Mouse (Mus musculus): Measurements from ENCODE around the gene Zfp942. TPM values are rescaled to one million over a fixed set of nuclear protein-coding genes. Genes with fewer than 3 reads are reported as not detected.
A peak's percentile ranks its signal among the peaks of the same experiment; 100 is the strongest.
"Not testable (repeated sequence)": the region's sequence is repeated elsewhere in the genome, so short reads cannot be mapped to it uniquely, and the experiment has no call there.

The Zfp942 gene
- polyA plus RNA-seq (2012; rRNA removed) = 5.2 and 5.7 TPM in 2 replicates

GRCm38 (mm10) chr17:21962107-21962907 lies at the start of gene Zfp942, which contains the start of gene Zfp943:
Gene Zfp942 (minus strand): TSS chr17:21962464.
Gene Zfp943 (plus strand): TSS chr17:21962552.
- H3K27me3 ChIP-seq (ENCODE audit: control insufficient read depth, insufficient read depth, low read length); H3K4me1 ChIP-seq (replicated peaks; ENCODE audit: control insufficient read depth, insufficient read depth, low read length); H3K36me3 ChIP-seq (ENCODE audit: control insufficient read depth, insufficient read depth, low read length): not testable (repeated sequence)
- H3K27ac ChIP-seq (ENCODE audit: control insufficient read depth, insufficient read depth, low read length) = peak within 1 kb of the TSS; percentile 26
- peak; percentile 70 for DNase-seq
- peak within 1 kb of the TSS; percentile 100 for H3K4me3 ChIP-seq (ENCODE audit: control insufficient read depth, insufficient read depth, low read length)
- WGBS = 1% methylated on average over 44 of the region's 55 CpGs
- TF ChIP-seq POLR2A (IDR thresholded peaks at IDR 0.05; ENCODE audit: control insufficient read depth, extremely low read depth, insufficient read depth, low read length, poor library complexity) = 0 out of 2 replicates have a peak, but pooled peaks have one; percentile 23

DNA sequence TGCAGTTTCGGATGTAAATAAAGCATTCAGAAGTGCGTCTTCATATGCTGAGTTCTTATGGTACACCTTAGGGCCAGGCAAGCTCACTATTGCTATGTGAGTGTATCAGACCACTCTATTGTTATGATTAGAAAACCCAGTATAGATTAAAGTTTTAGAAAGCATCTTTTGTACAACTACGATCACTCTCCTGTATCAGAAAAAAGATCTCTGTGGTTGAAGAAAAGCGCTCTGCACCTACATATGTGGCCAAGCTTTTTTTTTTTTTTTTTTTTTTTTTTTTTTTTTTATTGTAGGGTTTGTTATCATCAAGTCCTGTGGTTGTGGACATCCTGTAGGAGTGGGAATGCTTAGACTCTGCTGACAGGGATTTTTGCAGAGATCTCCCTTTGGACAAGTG lies 1.0 kb upstream of the Zfp942 start:
- TF ChIP-seq POLR2A (IDR thresholded peaks at IDR 0.05; ENCODE audit: control insufficient read depth, extremely low read depth, insufficient read depth, low read length, poor library complexity) (no peak), CTCF (IDR thresholded peaks at IDR 0.05; ENCODE audit: borderline replicate concordance, control insufficient read depth, extremely low read depth, insufficient read depth, low read length, poor library complexity) (no peak)
- WGBS = 11% methylated on average over 4 of the region's 4 CpGs
- Histone ChIP-seq H3K4me1 (replicated peaks; ENCODE audit: control insufficient read depth, insufficient read depth, low read length) (no peaks in the 10 kb centered on the region; the same call in 1 of the 2 replicates), H3K4me3 (ENCODE audit: control insufficient read depth, insufficient read depth, low read length) (no peak overlapping the region), H3K27me3 (ENCODE audit: control insufficient read depth, insufficient read depth, low read length) (no peaks in the 10 kb centered on the region), H3K27ac (ENCODE audit: control insufficient read depth, insufficient read depth, low read length) (no peak overlapping the region), H3K36me3 (ENCODE audit: control insufficient read depth, insufficient read depth, low read length) (no peaks in the 10 kb centered on the region)
- no peak for DNase-seq

GRCm38 (mm10) chr17:21909456-21910052 lies 52.7 kb downstream of the Zfp942 start, which contains the start of gene Zfp995:
Gene Zfp995 (minus strand): TSS chr17:21909926.
- peak within 1 kb of the TSS; percentile 13; the same call in 1 of the 2 replicates for H3K27ac ChIP-seq (ENCODE audit: control insufficient read depth, insufficient read depth, low read length)
- WGBS = 1% methylated on average over 24 of the region's 24 CpGs
- H3K4me3 ChIP-seq (ENCODE audit: control insufficient read depth, insufficient read depth, low read length) = peak within 1 kb of the TSS; percentile 99
- H3K36me3 ChIP-seq (ENCODE audit: control insufficient read depth, insufficient read depth, low read length); H3K4me1 ChIP-seq (replicated peaks; ENCODE audit: control insufficient read depth, insufficient read depth, low read length); H3K27me3 ChIP-seq (ENCODE audit: control insufficient read depth, insufficient read depth, low read length): not testable (repeated sequence)
- peak; percentile 74 for DNase-seq

- no peak for DNase-seq
- Histone ChIP-seq H3K36me3 (ENCODE audit: control insufficient read depth, insufficient read depth, low read length) (no peaks in the 10 kb centered on the region), H3K27ac (ENCODE audit: control insufficient read depth, insufficient read depth, low read length) (peak overlapping the region; percentile 13; the same call in 1 of the 2 replicates), H3K4me1 (replicated peaks; ENCODE audit: control insufficient read depth, insufficient read depth, low read length) (peaks cover 5% of the 10 kb centered on the region), H3K27me3 (ENCODE audit: control insufficient read depth, insufficient read depth, low read length) (no peaks in the 10 kb centered on the region), H3K4me3 (ENCODE audit: control insufficient read depth, insufficient read depth, low read length) (peak overlapping the region; percentile 99)
- TF ChIP-seq CTCF (IDR thresholded peaks at IDR 0.05; ENCODE audit: borderline replicate concordance, control insufficient read depth, extremely low read depth, insufficient read depth, low read length, poor library complexity) = no peak
- no peak for TF ChIP-seq POLR2A (IDR thresholded peaks at IDR 0.05; ENCODE audit: control insufficient read depth, extremely low read depth, insufficient read depth, low read length, poor library complexity)
- 23% methylated on average over 3 of the region's 3 CpGs for WGBS
Measured at GRCm38 (mm10) chr17:21909039-21909438, 53.2 kb downstream of the Zfp942 start.

Other genes with a start within 250 kb of the Zfp942 start
- 1.2 and 1.4 TPM in 2 replicates for gene Zfp229, start 231.7 kb downstream of the Zfp942 start, polyA plus RNA-seq (2012; rRNA removed)
- gene Zfp820, start 116.7 kb downstream of the Zfp942 start, polyA plus RNA-seq (2012; rRNA removed) = 0.19 and 0.35 TPM in 2 replicates
- gene Zfp995, start 52.5 kb downstream of the Zfp942 start, polyA plus RNA-seq (2012; rRNA removed) = 2.5 and 3.5 TPM in 2 replicates
- 9.3 and 10.3 TPM in 2 replicates for gene Zfp943, start 88 bp upstream of the Zfp942 start, polyA plus RNA-seq (2012; rRNA removed)
- gene Zfp947, start 203.7 kb upstream of the Zfp942 start, polyA plus RNA-seq (2012; rRNA removed) = 0.06 and 0.18 TPM in 2 replicates